Mouse (Mus musculus) retina, embryonic 14.5 days (tissue): Measurements from ENCODE around the gene Mylk2.
A peak's percentile ranks its signal among the peaks of the same experiment; 100 is the strongest.

Experiments
- DNase-seq: peaks from one replicate; pipeline ENCODE4 v3.0.0-alpha.2; 2015; ENCODE audit warnings: low spot score

Mylk2 gene

DNA sequence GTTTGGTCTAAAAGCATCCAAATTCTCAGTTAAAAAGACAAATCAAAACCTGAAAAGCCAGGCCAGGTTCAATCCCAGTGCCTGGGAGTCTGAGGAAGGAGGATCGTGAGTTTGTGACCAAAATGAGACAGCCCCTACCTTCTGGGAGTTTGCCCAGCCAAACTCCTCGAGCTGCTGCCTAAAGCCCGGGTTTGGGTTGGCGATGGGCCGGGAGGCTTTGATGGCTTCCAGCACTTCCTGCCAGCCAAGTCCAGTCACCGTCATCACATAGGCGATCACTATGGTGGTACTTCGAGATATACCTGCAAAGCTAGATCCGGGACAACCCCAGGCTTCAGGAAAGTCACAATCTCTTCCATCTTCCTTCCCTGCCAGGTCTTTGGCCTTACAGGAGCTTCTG, 32.9 kb downstream of the Mylk2 start:
- no peak for DNase-seq

DNA sequence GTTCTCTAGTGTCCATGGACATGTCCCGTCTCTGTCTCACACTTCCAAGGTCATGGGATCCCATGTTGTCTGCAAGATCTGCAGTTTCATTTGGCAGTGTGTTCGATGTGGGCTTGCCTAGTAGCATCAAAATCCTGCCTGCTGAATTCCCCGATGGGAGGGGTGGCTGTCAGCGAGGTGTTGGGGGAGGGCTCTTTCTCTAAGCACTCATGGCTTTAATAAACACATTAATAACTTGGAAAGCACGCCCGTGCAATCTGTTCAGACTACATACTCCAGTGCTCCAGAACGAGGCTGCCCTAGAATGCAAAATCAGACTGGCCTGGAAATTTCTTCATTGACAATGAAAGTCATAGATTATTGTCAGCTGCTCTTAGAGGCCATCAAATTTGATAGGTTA, 35.9 kb downstream of the Mylk2 start:
- no peak for DNase-seq

DNA sequence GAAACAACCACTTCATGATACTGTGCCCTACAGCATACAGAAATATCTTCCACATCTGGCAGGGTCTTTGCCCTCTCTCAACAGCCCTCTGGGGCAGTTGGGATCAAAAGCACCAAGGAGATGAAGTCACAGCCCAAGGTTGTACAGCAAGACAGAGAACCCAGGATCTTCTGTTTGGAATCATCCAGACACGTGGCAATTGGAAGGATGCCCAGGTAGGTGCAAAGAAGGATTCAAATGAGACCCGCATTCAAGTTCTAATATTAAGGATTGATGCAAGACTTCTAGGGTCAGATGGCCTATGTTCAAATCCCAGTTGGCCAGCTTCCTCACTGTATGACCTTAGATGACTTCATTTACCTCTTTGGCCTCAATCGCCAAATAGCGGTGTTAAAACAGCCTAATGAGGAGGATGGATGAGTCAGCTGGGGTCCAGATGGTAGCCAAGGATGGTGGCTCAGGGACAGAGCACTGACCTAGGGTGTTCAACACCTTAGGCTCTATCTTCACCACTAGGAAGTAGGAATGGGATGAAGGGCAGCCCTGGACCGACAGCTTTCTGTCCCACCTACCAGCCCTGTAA, 37.4 kb downstream of the Mylk2 start:
- no peak for DNase-seq

DNA sequence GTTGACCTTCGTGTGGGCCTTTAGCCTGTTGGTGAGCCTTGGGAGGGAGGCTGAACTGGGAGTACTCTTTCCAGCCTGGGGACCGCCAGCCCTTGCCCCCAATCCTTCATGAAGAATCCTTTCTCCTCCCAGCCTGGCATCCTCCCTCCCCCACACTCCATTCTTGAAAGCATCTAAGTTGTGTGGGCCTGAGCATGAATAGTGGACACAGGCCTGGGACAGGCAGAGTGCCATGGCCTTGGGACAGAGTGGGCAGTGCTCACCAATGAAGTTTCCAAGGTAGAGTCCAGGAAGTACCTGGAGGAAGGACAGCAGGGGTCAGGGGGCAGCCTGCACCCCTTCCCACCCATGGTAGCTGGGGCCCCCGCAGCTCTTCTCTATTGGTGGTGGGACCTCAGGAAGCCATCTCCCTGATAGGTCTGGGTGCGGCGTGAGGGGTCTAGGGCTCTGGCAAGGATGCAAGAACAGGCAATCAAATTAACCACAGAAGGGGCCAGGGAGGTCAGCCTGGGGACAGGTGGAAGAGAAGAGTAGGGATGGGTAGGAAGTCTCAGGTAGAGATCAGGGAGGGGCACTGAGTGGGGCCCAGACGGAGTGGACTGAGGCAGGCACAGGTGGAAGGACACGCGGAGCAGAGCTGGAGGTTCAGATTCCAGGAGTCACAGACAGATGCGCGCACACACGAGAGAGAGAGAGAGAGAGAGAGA, 39.4 kb downstream of the Mylk2 start:
- DNase-seq: no peak

DNA sequence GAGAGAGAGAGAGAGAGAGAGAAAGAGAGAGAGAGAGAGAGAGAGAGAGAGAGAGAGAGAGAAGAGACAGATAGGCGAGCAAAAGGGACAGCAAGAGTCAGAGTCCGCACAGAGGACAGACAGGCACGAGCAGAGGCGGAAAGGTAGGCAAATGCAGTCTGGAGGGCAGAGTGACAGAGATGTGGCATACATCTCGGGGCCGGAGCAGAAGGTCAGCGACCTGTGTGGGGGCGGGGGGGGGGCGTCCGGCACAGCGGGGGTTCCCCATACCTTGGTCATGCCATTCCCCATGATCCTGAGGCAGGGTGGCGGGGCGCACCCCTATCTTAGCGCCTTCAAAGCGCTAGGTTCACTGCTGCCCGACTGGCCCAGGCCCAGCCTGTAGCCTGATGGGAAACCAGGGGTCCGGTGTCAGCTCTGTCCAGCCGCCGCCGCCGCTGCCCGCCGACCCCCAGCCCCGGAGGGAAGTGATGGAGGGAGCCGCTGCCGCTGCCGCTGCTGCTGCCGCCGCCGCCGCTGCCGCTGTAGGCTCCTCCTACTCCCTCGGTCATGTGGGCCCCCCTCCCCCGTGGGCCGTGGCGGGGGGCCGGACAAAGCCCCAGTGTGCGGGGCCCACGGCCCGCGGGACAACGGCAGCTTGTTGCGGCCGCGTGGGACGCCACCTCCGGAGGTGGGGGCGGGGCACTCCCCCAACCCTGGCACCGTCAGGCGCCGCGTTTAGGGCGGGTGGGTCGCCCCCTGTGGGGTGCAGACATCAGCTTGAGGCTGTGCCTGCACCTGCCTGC, 40.1 kb downstream of the Mylk2 start, which contains the start of gene Dusp15:
TSS of gene Dusp15 (minus strand) at position 634 of the 785 bp plus-strand sequence.
- DNase-seq: peak; percentile 69

DNA sequence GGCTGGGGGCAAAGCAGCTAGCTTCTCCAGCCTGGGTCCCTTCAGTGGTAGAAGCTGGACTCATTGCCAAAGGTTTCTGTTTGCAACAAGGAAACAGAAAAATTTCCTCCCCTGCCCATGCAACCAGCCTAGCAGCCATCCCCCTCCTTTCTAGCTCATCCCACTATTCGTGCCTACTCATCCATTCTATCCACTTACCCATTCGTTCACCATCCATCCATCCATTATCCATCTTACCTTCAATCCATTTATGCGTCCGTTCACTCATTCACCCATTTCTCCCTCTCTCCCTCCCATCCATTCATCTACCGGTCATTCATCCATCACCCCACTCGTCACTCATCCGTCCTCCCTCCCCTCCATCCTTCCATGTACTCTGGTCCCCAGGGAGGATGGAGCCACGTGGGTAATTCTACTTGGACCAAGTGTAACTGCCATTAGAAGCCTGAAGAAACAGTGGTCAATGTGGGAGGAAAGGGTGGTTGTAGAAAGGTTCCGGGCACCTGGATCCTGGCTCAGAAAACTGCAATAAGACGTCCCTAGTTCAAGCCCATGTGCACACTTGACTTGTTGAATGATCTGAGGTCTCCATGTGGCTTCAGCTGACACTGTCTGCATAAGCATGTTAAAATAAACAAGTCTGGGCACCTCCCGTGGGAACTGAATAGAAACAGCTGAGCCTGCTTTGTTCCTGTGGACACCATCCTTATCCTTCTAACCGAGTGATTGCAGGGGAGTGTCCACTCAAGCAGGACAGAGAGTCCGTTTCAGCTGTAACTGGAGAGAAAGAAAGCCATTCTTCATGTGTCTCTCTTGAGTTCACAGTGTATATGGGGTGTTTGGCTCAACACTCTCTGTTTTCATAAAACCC, 40.9 kb downstream of the Mylk2 start:
- DNase-seq: peak; percentile 54

DNA sequence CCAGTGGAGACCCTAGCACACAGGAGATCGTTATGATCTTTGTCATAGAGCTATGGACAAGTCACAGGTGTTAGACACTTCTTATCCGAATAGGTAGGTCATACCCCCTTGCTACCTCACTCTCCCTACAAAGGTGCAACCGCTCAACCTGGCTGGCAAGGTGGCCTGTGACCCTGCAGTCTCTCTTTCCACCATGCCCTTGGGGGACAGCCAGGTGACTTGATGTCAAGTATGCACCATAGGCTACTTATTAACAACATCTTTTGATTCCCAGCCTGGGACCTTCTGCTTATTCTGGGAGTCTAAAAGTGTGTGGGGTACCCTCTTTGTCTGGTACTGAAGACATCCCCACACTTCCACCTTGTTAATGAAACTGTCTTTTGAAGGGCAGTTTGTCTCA, 47.0 kb downstream of the Mylk2 start:
- DNase-seq: no peak

DNA sequence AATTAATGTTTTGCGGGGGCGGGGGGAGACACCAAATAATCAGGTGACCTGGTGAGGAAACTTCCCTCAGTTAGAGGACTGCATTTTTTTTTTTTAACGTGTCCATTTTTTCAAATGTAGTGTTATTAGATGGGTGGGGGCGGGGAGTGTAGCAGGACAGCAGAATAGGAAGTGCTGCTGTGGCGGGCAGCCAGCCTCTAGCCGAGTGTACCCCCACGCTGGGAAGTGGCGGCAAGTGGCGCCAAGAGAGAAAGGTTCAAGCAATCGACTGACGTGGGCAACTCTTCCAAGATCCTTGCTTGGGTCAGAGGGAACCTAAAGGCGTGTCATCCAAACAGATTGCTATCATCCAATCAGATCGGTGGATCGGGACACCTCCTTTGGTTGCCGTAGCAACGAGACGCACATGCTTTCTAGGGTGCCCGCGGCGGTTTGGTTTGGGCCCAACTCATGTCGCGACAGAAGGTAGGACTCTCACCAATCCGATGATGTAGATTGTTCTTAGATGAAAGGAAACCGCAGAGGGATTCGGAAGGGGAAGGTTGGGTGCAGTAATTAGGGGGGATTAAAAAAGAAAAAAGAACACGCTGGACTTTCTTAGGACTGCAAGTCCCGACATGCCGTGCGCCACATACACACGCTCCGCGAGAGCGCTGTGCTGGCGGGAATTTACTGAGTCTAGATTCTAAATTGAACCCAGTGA, 51.1 kb downstream of the Mylk2 start, which contains the start of gene Ttll9:
TSS of gene Ttll9 (plus strand) at position 395 of the 703 bp plus-strand sequence.
- DNase-seq: peak; percentile 87

DNA sequence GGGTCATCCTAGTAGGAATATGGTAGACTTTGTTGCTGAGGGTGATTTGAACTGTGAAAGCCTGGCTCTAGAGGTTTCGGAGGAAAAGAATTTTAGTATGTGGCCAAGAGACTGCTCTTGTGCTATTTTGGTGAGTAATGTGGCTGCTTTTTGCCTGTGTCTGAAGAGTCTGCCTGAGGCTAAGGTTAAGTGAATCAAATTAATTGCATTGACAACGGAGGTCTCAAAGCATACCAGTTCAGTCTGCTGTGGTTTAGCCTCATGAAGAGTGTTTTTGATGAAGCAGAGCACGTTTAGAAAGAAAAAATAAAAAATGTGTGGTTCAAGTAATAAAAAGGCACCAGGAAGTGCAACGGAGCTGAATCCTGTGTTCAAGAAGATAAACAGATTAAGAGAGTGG, 54.4 kb downstream of the Mylk2 start:
- no peak for DNase-seq
